Mouse (Mus musculus) liver, embryonic 14.5 days (tissue): ENCODE results near the gene Sfn.

Experiments
- CTCF ChIP-seq: IDR thresholded peaks from 2 replicates; pipeline ENCODE4 v1.5.1; 2016; ENCODE audit warnings: antibody characterized with exemption, low read depth, control low read depth
- EP300 ChIP-seq: IDR thresholded peaks from 2 replicates; pipeline ENCODE4 v1.6.1; 2016; ENCODE audit warnings: antibody characterized with exemption, low read depth

GRCm38 (mm10) chr4:133559846-133560245 lies 42.1 kb downstream of the Sfn start:
- TF ChIP-seq CTCF = no peak
- TF ChIP-seq EP300 = no peak
